Mouse (Mus musculus) heart, postnatal 14 days (tissue): Measurements from ENCODE around the gene Apobec1. TPM values are rescaled to one million over a fixed set of nuclear protein-coding genes. Genes with fewer than 3 reads are reported as not detected.
A peak's percentile ranks its signal among the peaks of the same experiment; 100 is the strongest.
"Not testable (repeated sequence)": the region's sequence is repeated elsewhere in the genome, so short reads cannot be mapped to it uniquely, and the experiment has no call there.

Experiments
- DNase-seq, 2 experiments: peaks; one replicate each; pipeline ENCODE4 v3.0.0; 2021 to 2022
- intact Hi-C: fragments of 180-260 bp; cut with DNase I; formaldehyde crosslinking; loops from one replicate; pipeline ENCODE4 v1.15.1; 2025
- long read RNA-seq, 2 experiments: library from polyadenylated mRNA; stranded (forward); transcript quantifications; one replicate each; pipeline ENCODE4 v2.0.0; 2021
- total RNA-seq, 2 experiments: library from RNA; stranded (reverse); gene quantifications; 2 replicates each; pipeline ENCODE4 v1.2.3; 2021

Apobec1 gene
- 1 to 10 TPM; 3.9 to 4.8 TPM for total RNA-seq
- long read RNA-seq, experiment 1, partial matches to known transcripts, result 0 of 6 reads
- long read RNA-seq, experiment 1, other reads (novel, unspliced or antisense), result 2 of 6 reads
- long read RNA-seq, experiment 2, transcript Apobec1-201 (8 exons, 2,127 nt), result major isoform, 5 of 9 reads
- long read RNA-seq, experiment 2, partial matches to known transcripts, result 0 of 9 reads
- long read RNA-seq, experiment 2, other reads (novel, unspliced or antisense), result 4 of 9 reads

GRCm38 (mm10) chr6:122602242-122602991 is at the start of gene Apobec1:
Gene Apobec1, minus strand, starts transcription at chr6:122602444.
- peak; percentile 76 to 77 for DNase-seq
- intact Hi-C loops, result no loop called here

- intact Hi-C loops, result no loop called here
- no peak for DNase-seq
Measured at GRCm38 (mm10) chr6:122650398-122650980, 48.2 kb upstream of the Apobec1 start.

GRCm38 (mm10) chr6:122649903-122650302 is 47.7 kb upstream of the Apobec1 start:
- intact Hi-C loops, result no loop called here
- DNase-seq, result no peak

GRCm38 (mm10) chr6:122644196-122644595 is 42.0 kb upstream of the Apobec1 start:
- DNase-seq, intact Hi-C loops: not testable (repeated sequence)

GRCm38 (mm10) chr6:122637566-122637965 is 35.3 kb upstream of the Apobec1 start:
- intact Hi-C loops, DNase-seq: not testable (repeated sequence)

GRCm38 (mm10) chr6:122636666-122637065 is 34.4 kb upstream of the Apobec1 start:
- intact Hi-C loops, result no loop called here
- DNase-seq, result no peak

- intact Hi-C loops, result no loop called here
- no peak for DNase-seq
Measured at GRCm38 (mm10) chr6:122635315-122635714, 33.1 kb upstream of the Apobec1 start.

- intact Hi-C loops, result loop anchor here (2.0 kb wide), 1 partner anchor 37 kb away; no protein-coding TSS in a partner anchor
- peak; percentile 19 to 49 for DNase-seq
Measured at GRCm38 (mm10) chr6:122633411-122633810, 31.2 kb upstream of the Apobec1 start.

- DNase-seq, result no peak
- intact Hi-C loops, result no loop called here
Measured at GRCm38 (mm10) chr6:122627469-122628108, 25.3 kb upstream of the Apobec1 start.

- intact Hi-C loops, result no loop called here
- DNase-seq, result no peak
Measured at GRCm38 (mm10) chr6:122626110-122626509, 23.9 kb upstream of the Apobec1 start, which contains the start of gene Dppa3. Gene Dppa3, plus strand, starts transcription at chr6:122626410.

- DNase-seq, result no peak
- intact Hi-C loops, result no loop called here
Measured at GRCm38 (mm10) chr6:122625156-122625555, 22.9 kb upstream of the Apobec1 start.

GRCm38 (mm10) chr6:122624480-122624879 is 22.2 kb upstream of the Apobec1 start:
- intact Hi-C loops, result no loop called here
- DNase-seq, result no peak

- no peak for DNase-seq
- intact Hi-C loops, result no loop called here
Measured at GRCm38 (mm10) chr6:122621066-122621465, 18.8 kb upstream of the Apobec1 start.

- no peak for DNase-seq
- intact Hi-C loops, result no loop called here
Measured at GRCm38 (mm10) chr6:122616022-122616421, 13.8 kb upstream of the Apobec1 start.

GRCm38 (mm10) chr6:122614047-122614446 is 11.8 kb upstream of the Apobec1 start:
- intact Hi-C loops, result no loop called here
- peak in 1 of 2 experiments; percentile 40 for DNase-seq

GRCm38 (mm10) chr6:122612426-122612825 is 10.2 kb upstream of the Apobec1 start:
- intact Hi-C loops, result no loop called here
- DNase-seq, result no peak

GRCm38 (mm10) chr6:122609771-122610170 is 7.5 kb upstream of the Apobec1 start, which contains the start of gene Gdf3:
Gene Gdf3, minus strand, starts transcription at chr6:122610087.
- no peak for DNase-seq
- intact Hi-C loops, result no loop called here

GRCm38 (mm10) chr6:122609377-122609728 is 7.1 kb upstream of the Apobec1 start:
- intact Hi-C loops, result no loop called here
- no peak for DNase-seq

GRCm38 (mm10) chr6:122608434-122609376 is 6.5 kb upstream of the Apobec1 start:
- intact Hi-C loops, result no loop called here
- DNase-seq, result no peak

GRCm38 (mm10) chr6:122607700-122608099 is 5.5 kb upstream of the Apobec1 start:
- no peak for DNase-seq
- intact Hi-C loops, result no loop called here
